ENCODE assay signal across 7 mouse cellular contexts in the genomic region with DNA sequence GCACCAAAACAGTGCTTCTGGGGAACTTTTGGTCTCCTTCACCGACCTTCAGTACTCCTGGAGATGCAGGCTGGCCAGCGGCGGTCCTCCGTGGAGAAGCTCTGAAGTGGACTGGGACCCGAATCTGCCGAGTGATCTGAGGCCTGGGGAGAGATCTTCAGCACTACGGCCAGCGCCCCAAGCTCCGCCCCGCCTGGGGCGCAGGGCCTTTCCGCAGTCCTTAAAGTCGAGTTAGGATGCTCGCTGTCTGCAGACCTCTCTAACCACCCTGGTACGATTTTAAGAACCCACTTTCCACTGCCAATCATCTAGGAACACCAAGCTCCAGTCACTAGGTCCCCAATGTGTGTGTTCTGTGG. TPM values are rescaled to one million over a fixed set of nuclear protein-coding genes. Genes with fewer than 3 reads are reported as not detected.
A peak's percentile ranks its signal among the peaks of the same experiment; 100 is the strongest.
DNase-seq lines count a peak whose midpoint lies in the region; ATAC-seq and TF ChIP-seq lines count a peak whose summit lies in the region.

No protein-coding gene starts in this region.

- peak; percentile 9 for DNase-seq in right cerebral cortex, postnatal 25 days
- no peak for DNase-seq in right cerebral cortex, postnatal 36 days (ENCODE audit: low spot score in 2 of 2)
- DNase-seq in embryo, embryonic 11.5 days (ENCODE audit: low read depth, low spot score) = peak; percentile 55
- DNase-seq in liver, postnatal 0 days = peak; percentile 41
- DNase-seq in testis, postnatal 10 days (ENCODE audit: low spot score) = peak; percentile 71
- DNase-seq in left cerebral cortex, adult 2 months (ENCODE audit: extremely low spot score in 1 of 2, low spot score in 2 of 2) = no peak

- no peaks in the 10 kb centered on the region for H3K36me3 ChIP-seq in hindbrain, embryonic 13.5 days
- no peaks in the 10 kb centered on the region for H3K36me3 ChIP-seq in liver, postnatal 0 days (replicated peaks; ENCODE audit: insufficient read depth, low read length)

- peak overlapping the region; percentile 75 for H3K27ac ChIP-seq in hindbrain, embryonic 13.5 days
- no peak overlapping the region for H3K27ac ChIP-seq in liver, postnatal 0 days (ENCODE audit: low read depth)
- no peak overlapping the region for H3K27ac ChIP-seq in left cerebral cortex, adult 2 months

- peaks cover 43% of the 10 kb centered on the region for H3K4me1 ChIP-seq in hindbrain, embryonic 13.5 days (replicated peaks)
- no peaks in the 10 kb centered on the region for H3K4me1 ChIP-seq in liver, postnatal 0 days (ENCODE audit: insufficient read depth)

- TF ChIP-seq CTCF in liver, postnatal 0 days (IDR thresholded peaks at IDR 0.05; ENCODE audit: low read depth) = no peak
- no peak for TF ChIP-seq CTCF in left cerebral cortex, adult 2 months (IDR thresholded peaks at IDR 0.05)

- no peaks in the 10 kb centered on the region for H3K9me3 ChIP-seq in hindbrain, embryonic 13.5 days
- no peaks in the 10 kb centered on the region for H3K9me3 ChIP-seq in liver, postnatal 0 days (ENCODE audit: low read length)

- no peak for TF ChIP-seq EP300 in liver, postnatal 0 days (IDR thresholded peaks at IDR 0.05; ENCODE audit: low read depth)

- WGBS in hindbrain, embryonic 13.5 days = under 1% methylated on average over 15 of the region's 15 CpGs
- WGBS in liver, postnatal 0 days (ENCODE audit: insufficient replicate concordance) = 1% methylated on average over 15 of the region's 15 CpGs

- intact Hi-C loops in left cerebral cortex, adult 2 months (cut with DNase I) = no loop called here

- peaks cover 51% of the 10 kb centered on the region for H3K27me3 ChIP-seq in hindbrain, embryonic 13.5 days
- H3K27me3 ChIP-seq in liver, postnatal 0 days (ENCODE audit: insufficient read depth, low read length) = peaks cover 48% of the 10 kb centered on the region

- H3K9ac ChIP-seq in hindbrain, embryonic 13.5 days = peak overlapping the region; percentile 66
- no peak overlapping the region for H3K9ac ChIP-seq in liver, postnatal 0 days (replicated peaks)

- H3K4me3 ChIP-seq in hindbrain, embryonic 13.5 days = peak overlapping the region; percentile 40
- H3K4me3 ChIP-seq in liver, postnatal 0 days (ENCODE audit: low read depth, low read length) = no peak overlapping the region
- H3K4me3 ChIP-seq in left cerebral cortex, adult 2 months = no peak overlapping the region

- peak; percentile 16; the same call in 1 of the 2 replicates for ATAC-seq in hindbrain, embryonic 13.5 days (ENCODE audit: low FRiP score)
- no peak for ATAC-seq in liver, postnatal 0 days

- peak overlapping the region; percentile 63 for H3K4me2 ChIP-seq in hindbrain, embryonic 13.5 days
- H3K4me2 ChIP-seq in liver, postnatal 0 days (ENCODE audit: low read depth, low read length) = no peak overlapping the region

RNA-seq across cellular contexts. Expression of a gene that starts 9.3 kb away (rescaled TPM):
- polyA plus RNA-seq in hindbrain, embryonic 13.5 days (2015; fragmentation: Nextera tagmentation; extraction: Ambion mirVana) = 73.9 and 83.4 TPM in 2 replicates
- not detected in 2 replicates for polyA plus RNA-seq in liver, postnatal 0 days (2015; fragmentation: Nextera tagmentation; extraction: Ambion mirVana)
- total RNA-seq in left cerebral cortex, adult 2 months (2021) = 10 to 100 TPM; 41.0 to 44.1 TPM

Comparison
In these comparisons a context has a peak if more than half of its experiments do, and no peak if none do; other contexts are left out.
1. DNase-seq: peak in right cerebral cortex, postnatal 25 days (single experiment), embryo, embryonic 11.5 days (single experiment), liver, postnatal 0 days (single experiment) and testis, postnatal 10 days (single experiment); none in right cerebral cortex, postnatal 36 days (0 of 2) and left cerebral cortex, adult 2 months (0 of 2).
2. RNA of a gene that starts 9.3 kb away (polyA plus RNA-seq): 73.9 to 83.4 TPM in hindbrain, embryonic 13.5 days; not detected in liver, postnatal 0 days; every median in the first group is over 10 times any median in the second.